Mouse (Mus musculus): ENCODE results near the gene Mpnd. TPM values are rescaled to one million over a fixed set of nuclear protein-coding genes. Genes with fewer than 3 reads are reported as not detected.

The Mpnd gene
- polyA plus RNA-seq, 1 experiment from 2014 or later, result 41.4 TPM

GRCm38 (mm10) chr17:56016382-56016781 lies 10.9 kb downstream of the Mpnd start:
- peaks cover 79% of the 10 kb centered on the region for H3K36me3 ChIP-seq (ENCODE audit: control insufficient read depth, insufficient read depth)

GRCm38 (mm10) chr17:56016793-56017785 lies 11.6 kb downstream of the Mpnd start:
- Histone ChIP-seq H3K4me2 (replicated peaks; ENCODE audit: low read depth) (no peak overlapping the region), H3K4me1 (replicated peaks; ENCODE audit: control insufficient read depth, insufficient read depth, low read length) (no peaks in the 10 kb centered on the region), H3K27ac (ENCODE audit: low read depth, low read length) (no peak overlapping the region), H3K9ac (ENCODE audit: low read depth, low read length) (no peak overlapping the region), H3K9me3 (ENCODE audit: control insufficient read depth) (no peaks in the 10 kb centered on the region), H3K36me3 (ENCODE audit: control insufficient read depth, insufficient read depth) (peaks cover 72% of the 10 kb centered on the region), H3K27me3 (replicated peaks; ENCODE audit: control insufficient read depth, insufficient read depth, low read length) (no peaks in the 10 kb centered on the region), H3K4me3 (ENCODE audit: low read depth, low read length) (no peak overlapping the region)
- WGBS, result 73% methylated on average over 15 of the region's 15 CpGs
- no peak for ATAC-seq
- TF ChIP-seq CTCF (IDR thresholded peaks at IDR 0.05; ENCODE audit: low read depth), result no peak

More at GRCm38 (mm10) chr17:56016382-56016781, 10.9 kb downstream of the Mpnd start:
- no peak overlapping the region for H3K4me3 ChIP-seq (ENCODE audit: low read depth, low read length)
- H3K27ac ChIP-seq (ENCODE audit: low read depth, low read length), result no peak overlapping the region
- 80% methylated on average over 8 of the region's 8 CpGs for WGBS
- no peak for TF ChIP-seq CTCF (IDR thresholded peaks at IDR 0.05; ENCODE audit: low read depth)
- H3K4me2 ChIP-seq (replicated peaks; ENCODE audit: low read depth), result no peak overlapping the region
- H3K9me3 ChIP-seq (ENCODE audit: control insufficient read depth), result no peaks in the 10 kb centered on the region
- no peaks in the 10 kb centered on the region for H3K27me3 ChIP-seq (replicated peaks; ENCODE audit: control insufficient read depth, insufficient read depth, low read length)
- no peaks in the 10 kb centered on the region for H3K4me1 ChIP-seq (replicated peaks; ENCODE audit: control insufficient read depth, insufficient read depth, low read length)
- H3K9ac ChIP-seq (ENCODE audit: low read depth, low read length), result no peak overlapping the region
- ATAC-seq, result no peak

- Histone ChIP-seq H3K27ac (ENCODE audit: low read depth, low read length) (no peak overlapping the region), H3K36me3 (ENCODE audit: control insufficient read depth, insufficient read depth) (peaks cover 68% of the 10 kb centered on the region), H3K4me2 (replicated peaks; ENCODE audit: low read depth) (no peak overlapping the region), H3K9ac (ENCODE audit: low read depth, low read length) (no peak overlapping the region), H3K4me1 (replicated peaks; ENCODE audit: control insufficient read depth, insufficient read depth, low read length) (no peaks in the 10 kb centered on the region), H3K9me3 (ENCODE audit: control insufficient read depth) (no peaks in the 10 kb centered on the region), H3K27me3 (replicated peaks; ENCODE audit: control insufficient read depth, insufficient read depth, low read length) (no peaks in the 10 kb centered on the region), H3K4me3 (ENCODE audit: low read depth, low read length) (no peak overlapping the region)
- no peak for ATAC-seq
- no peak for TF ChIP-seq CTCF (IDR thresholded peaks at IDR 0.05; ENCODE audit: low read depth)
- 89% methylated on average over 7 of the region's 7 CpGs for WGBS
Observed at GRCm38 (mm10) chr17:56017848-56018247, 12.3 kb downstream of the Mpnd start.

GRCm38 (mm10) chr17:56018347-56019131 lies 13.0 kb downstream of the Mpnd start:
- peak; percentile 60 for ATAC-seq
- Histone ChIP-seq H3K4me3 (ENCODE audit: low read depth, low read length) (no peak overlapping the region), H3K4me2 (replicated peaks; ENCODE audit: low read depth) (no peak overlapping the region), H3K4me1 (replicated peaks; ENCODE audit: control insufficient read depth, insufficient read depth, low read length) (no peaks in the 10 kb centered on the region), H3K9ac (ENCODE audit: low read depth, low read length) (no peak overlapping the region), H3K36me3 (ENCODE audit: control insufficient read depth, insufficient read depth) (peaks cover 61% of the 10 kb centered on the region), H3K27ac (ENCODE audit: low read depth, low read length) (no peak overlapping the region), H3K27me3 (replicated peaks; ENCODE audit: control insufficient read depth, insufficient read depth, low read length) (no peaks in the 10 kb centered on the region), H3K9me3 (ENCODE audit: control insufficient read depth) (no peaks in the 10 kb centered on the region)
- 70% methylated on average over 20 of the region's 20 CpGs for WGBS
- TF ChIP-seq CTCF (IDR thresholded peaks at IDR 0.05; ENCODE audit: low read depth), result peak; percentile 82

- Histone ChIP-seq H3K9ac (ENCODE audit: low read depth, low read length) (no peak overlapping the region), H3K4me3 (ENCODE audit: low read depth, low read length) (no peak overlapping the region), H3K36me3 (ENCODE audit: control insufficient read depth, insufficient read depth) (peaks cover 50% of the 10 kb centered on the region), H3K27ac (ENCODE audit: low read depth, low read length) (no peak overlapping the region), H3K4me1 (replicated peaks; ENCODE audit: control insufficient read depth, insufficient read depth, low read length) (no peaks in the 10 kb centered on the region), H3K9me3 (ENCODE audit: control insufficient read depth) (no peaks in the 10 kb centered on the region), H3K4me2 (replicated peaks; ENCODE audit: low read depth) (no peak overlapping the region), H3K27me3 (replicated peaks; ENCODE audit: control insufficient read depth, insufficient read depth, low read length) (no peaks in the 10 kb centered on the region)
- no peak for TF ChIP-seq CTCF (IDR thresholded peaks at IDR 0.05; ENCODE audit: low read depth)
- no peak for ATAC-seq
- WGBS, result 88% methylated on average over 6 of the region's 6 CpGs
Observed at GRCm38 (mm10) chr17:56020400-56021084, 15.0 kb downstream of the Mpnd start.

Data from intestine, postnatal 0 days (tissue).